Mouse (Mus musculus): ENCODE measurements around the gene AC161166.1.

DNA sequence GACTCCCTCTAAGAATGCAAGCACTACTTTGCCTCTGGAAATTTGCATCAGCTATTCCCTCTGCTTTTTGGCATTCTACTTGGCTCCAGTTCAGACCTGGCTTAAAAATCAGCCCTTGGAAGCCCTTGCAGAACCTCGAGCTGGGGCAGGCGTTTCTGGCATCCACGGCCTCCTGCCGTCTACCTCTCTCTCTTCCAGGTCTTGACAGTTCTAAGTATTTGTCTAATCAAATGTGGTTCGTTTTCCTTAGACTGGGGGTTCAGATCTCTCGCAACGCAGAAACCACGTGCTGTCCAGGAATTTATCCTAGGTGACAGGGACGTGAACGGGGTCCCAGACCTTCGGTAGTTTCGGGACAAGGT, 5.8 kb downstream of the AC161166.1 start:
- TF ChIP-seq CTCF (IDR thresholded peaks at IDR 0.05; ENCODE audit: low read depth) = no peak
- no peak for TF ChIP-seq EP300 (IDR thresholded peaks at IDR 0.05; ENCODE audit: low read depth)

All from liver, embryonic 14.5 days (tissue).